Mouse (Mus musculus): Measurements from ENCODE around the gene Hras. TPM values are rescaled to one million over a fixed set of nuclear protein-coding genes. Genes with fewer than 3 reads are reported as not detected.

Hras gene
- polyA plus RNA-seq, 1 experiment: 29.0 TPM

- TF ChIP-seq CTCF (IDR thresholded peaks at IDR 0.05; ENCODE audit: extremely low read depth, insufficient read depth, insufficient read length, insufficient replicate concordance): no peak
- no peak for TF ChIP-seq POLR2A (IDR thresholded peaks at IDR 0.05; ENCODE audit: low read depth, low read length)
- no peaks in the 10 kb centered on the region for H3K36me3 ChIP-seq (ENCODE audit: control insufficient read depth, insufficient read depth, low read length)
- DNase-seq (ENCODE audit: low read depth in 1 of 2, low spot score in 2 of 2): no peak
- no peak overlapping the region for H3K4me3 ChIP-seq (ENCODE audit: extremely low read depth, insufficient read depth, insufficient read length)
- no peaks in the 10 kb centered on the region for H3K27me3 ChIP-seq (ENCODE audit: control insufficient read depth, insufficient read depth, low read length)
- no peak overlapping the region for H3K27ac ChIP-seq (ENCODE audit: insufficient read depth, low read length)
- WGBS: 89% methylated on average over 5 of the region's 5 CpGs
- H3K4me1 ChIP-seq (ENCODE audit: control insufficient read depth, insufficient read depth, insufficient read length): peaks cover 24% of the 10 kb centered on the region
Measured at GRCm38 (mm10) chr7:141218557-141219133, 24.8 kb upstream of the Hras start.

DNA sequence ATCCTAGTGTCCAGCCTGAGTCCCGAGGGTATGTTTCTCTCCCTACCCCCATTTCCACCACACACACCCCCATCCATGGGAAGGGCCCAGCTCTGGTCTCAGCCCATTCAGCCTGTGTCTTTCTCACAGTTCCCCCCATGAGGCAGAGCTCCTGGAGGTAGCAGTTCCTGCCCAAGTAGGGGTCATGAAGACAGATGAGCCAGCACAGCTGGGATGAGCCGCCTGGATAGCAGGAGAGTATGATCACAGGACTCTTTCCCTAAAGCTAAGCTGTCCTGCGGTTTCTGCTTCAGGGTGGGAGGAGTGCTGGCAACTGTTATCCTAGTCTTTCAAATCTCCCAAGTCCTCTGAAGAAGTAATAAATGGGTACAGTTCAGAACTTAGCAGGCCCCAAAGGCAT is 24.3 kb upstream of the Hras start:
- no peak for TF ChIP-seq CTCF (IDR thresholded peaks at IDR 0.05; ENCODE audit: extremely low read depth, insufficient read depth, insufficient read length, insufficient replicate concordance)
- TF ChIP-seq POLR2A (IDR thresholded peaks at IDR 0.05; ENCODE audit: low read depth, low read length): no peak
- Histone ChIP-seq H3K4me3 (ENCODE audit: extremely low read depth, insufficient read depth, insufficient read length) (no peak overlapping the region), H3K27me3 (ENCODE audit: control insufficient read depth, insufficient read depth, low read length) (no peaks in the 10 kb centered on the region; the same call in 1 of the 2 replicates), H3K36me3 (ENCODE audit: control insufficient read depth, insufficient read depth, low read length) (no peaks in the 10 kb centered on the region), H3K27ac (ENCODE audit: insufficient read depth, low read length) (no peak overlapping the region), H3K4me1 (ENCODE audit: control insufficient read depth, insufficient read depth, insufficient read length) (peaks cover 24% of the 10 kb centered on the region)
- WGBS: 88% methylated on average over 3 of the region's 3 CpGs
- no peak for DNase-seq (ENCODE audit: low read depth in 1 of 2, low spot score in 2 of 2)

DNA sequence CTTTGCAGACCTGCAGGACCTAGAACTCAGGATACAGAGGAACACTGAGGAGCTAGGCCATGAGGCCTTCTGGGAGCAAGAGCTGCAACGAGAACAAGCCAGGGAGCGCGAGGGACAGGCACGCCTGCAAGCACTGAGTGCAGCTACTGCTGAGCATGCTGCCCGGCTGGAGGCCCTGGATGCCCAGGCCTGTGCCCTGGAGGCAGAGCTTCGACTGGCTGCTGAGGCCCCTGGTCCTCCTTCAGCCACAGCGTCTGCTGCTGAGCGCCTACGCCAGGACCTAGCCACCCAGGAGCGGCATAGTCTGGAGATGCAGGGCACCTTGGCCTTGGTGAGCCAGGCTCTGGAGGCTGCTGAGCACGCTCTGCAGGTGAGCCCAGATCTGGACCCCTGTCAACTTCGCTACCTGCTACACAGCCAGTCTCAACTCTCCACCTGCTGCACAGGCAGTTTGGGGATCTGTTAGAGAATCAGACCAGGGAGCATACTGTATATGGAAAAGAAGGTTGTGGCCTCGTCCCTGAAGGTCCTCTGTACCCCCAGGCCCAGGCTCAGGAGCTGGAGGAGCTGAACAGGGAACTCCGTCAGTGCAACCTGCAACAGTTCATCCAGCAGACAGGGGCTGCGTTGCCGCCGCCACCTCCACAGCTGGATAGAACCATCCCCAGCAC is 23.7 kb upstream of the Hras start:
- DNase-seq (ENCODE audit: low read depth in 1 of 2, low spot score in 2 of 2): no peak
- TF ChIP-seq CTCF (IDR thresholded peaks at IDR 0.05; ENCODE audit: extremely low read depth, insufficient read depth, insufficient read length, insufficient replicate concordance): no peak
- no peak for TF ChIP-seq POLR2A (IDR thresholded peaks at IDR 0.05; ENCODE audit: low read depth, low read length)
- Histone ChIP-seq H3K4me1 (ENCODE audit: control insufficient read depth, insufficient read depth, insufficient read length) (peaks cover 24% of the 10 kb centered on the region), H3K4me3 (ENCODE audit: extremely low read depth, insufficient read depth, insufficient read length) (no peak overlapping the region), H3K27me3 (ENCODE audit: control insufficient read depth, insufficient read depth, low read length) (no peaks in the 10 kb centered on the region; the same call in 1 of the 2 replicates), H3K27ac (ENCODE audit: insufficient read depth, low read length) (no peak overlapping the region), H3K36me3 (ENCODE audit: control insufficient read depth, insufficient read depth, low read length) (no peaks in the 10 kb centered on the region)
- 95% methylated on average over 17 of the region's 17 CpGs for WGBS

DNA sequence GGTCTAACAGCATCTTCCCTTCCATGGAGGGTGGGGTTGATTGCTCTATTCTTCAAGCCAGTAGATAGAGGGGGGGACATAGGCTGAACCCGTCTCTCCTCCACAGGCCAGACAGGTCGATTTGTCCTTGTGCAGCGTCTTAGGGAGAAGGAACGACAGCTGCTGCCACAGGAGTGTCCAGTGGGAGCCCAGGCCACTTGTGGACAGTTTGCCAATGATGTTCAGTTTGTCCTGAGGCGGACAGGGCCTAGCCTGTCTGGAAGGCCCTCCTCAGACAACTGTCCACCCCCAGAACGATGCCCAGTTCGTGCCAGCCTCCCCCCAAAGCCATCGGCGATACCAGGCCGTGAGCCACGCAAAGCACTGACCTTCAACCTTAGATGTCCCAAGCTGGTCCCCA is 23.1 kb upstream of the Hras start:
- Histone ChIP-seq H3K27ac (ENCODE audit: insufficient read depth, low read length) (no peak overlapping the region), H3K36me3 (ENCODE audit: control insufficient read depth, insufficient read depth, low read length) (no peaks in the 10 kb centered on the region), H3K4me1 (ENCODE audit: control insufficient read depth, insufficient read depth, insufficient read length) (peaks cover 18% of the 10 kb centered on the region), H3K27me3 (ENCODE audit: control insufficient read depth, insufficient read depth, low read length) (no peaks in the 10 kb centered on the region; the same call in 1 of the 2 replicates), H3K4me3 (ENCODE audit: extremely low read depth, insufficient read depth, insufficient read length) (no peak overlapping the region)
- no peak for DNase-seq (ENCODE audit: low read depth in 1 of 2, low spot score in 2 of 2)
- no peak for TF ChIP-seq CTCF (IDR thresholded peaks at IDR 0.05; ENCODE audit: extremely low read depth, insufficient read depth, insufficient read length, insufficient replicate concordance)
- TF ChIP-seq POLR2A (IDR thresholded peaks at IDR 0.05; ENCODE audit: low read depth, low read length): no peak
- 94% methylated on average over 11 of the region's 11 CpGs for WGBS

DNA sequence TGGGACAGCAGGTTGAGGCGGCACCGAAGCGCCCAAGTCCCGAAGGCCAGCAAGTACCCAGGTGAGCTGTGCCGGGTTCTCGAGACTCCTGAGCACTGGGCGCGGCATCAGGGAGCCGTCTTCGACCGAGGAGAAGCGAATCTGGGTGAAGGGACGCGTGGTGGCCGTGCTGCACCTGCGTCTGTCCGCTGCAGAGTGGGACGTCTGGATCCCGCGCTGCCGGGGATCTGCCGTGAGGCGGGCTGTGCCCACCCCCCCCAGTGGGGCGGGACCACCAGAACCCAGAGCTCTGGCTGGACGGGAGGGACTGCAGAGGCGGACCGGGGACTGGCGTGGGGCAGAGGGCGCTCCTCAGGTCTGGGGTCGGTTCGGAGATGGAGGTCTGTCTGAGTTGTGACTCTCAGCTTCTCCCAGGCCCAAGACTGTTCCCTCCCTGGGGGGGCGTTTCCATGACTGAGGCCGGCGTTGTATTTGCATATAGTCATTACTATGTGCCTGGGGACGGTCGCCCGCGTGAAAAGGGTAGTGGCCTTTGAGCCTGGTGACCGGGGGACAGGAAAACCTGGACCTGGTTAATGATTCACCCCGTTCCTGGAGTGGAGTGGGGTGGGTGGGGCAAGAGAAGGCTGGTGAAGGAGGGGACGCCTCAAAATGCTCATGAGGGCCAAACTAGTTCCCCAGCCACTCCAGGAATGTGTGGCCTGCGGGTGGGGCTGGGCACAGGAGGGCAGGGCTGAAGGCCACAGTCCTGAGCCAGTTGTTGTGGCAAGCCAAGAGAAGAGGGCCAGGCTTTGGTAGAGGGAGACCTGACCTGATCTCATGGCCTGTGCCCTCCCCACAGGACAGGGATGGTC is 22.3 kb upstream of the Hras start:
- DNase-seq (ENCODE audit: low read depth in 1 of 2, low spot score in 2 of 2): peak in 1 of 2 experiments; percentile 50
- peaks cover 14% of the 10 kb centered on the region for H3K4me1 ChIP-seq (ENCODE audit: control insufficient read depth, insufficient read depth, insufficient read length)
- no peaks in the 10 kb centered on the region for H3K36me3 ChIP-seq (ENCODE audit: control insufficient read depth, insufficient read depth, low read length)
- TF ChIP-seq POLR2A (IDR thresholded peaks at IDR 0.05; ENCODE audit: low read depth, low read length): no peak
- no peak for TF ChIP-seq CTCF (IDR thresholded peaks at IDR 0.05; ENCODE audit: extremely low read depth, insufficient read depth, insufficient read length, insufficient replicate concordance)
- no peaks in the 10 kb centered on the region; the same call in 1 of the 2 replicates for H3K27me3 ChIP-seq (ENCODE audit: control insufficient read depth, insufficient read depth, low read length)
- H3K27ac ChIP-seq (ENCODE audit: insufficient read depth, low read length): peak overlapping the region; percentile 42
- H3K4me3 ChIP-seq (ENCODE audit: extremely low read depth, insufficient read depth, insufficient read length): peak overlapping the region; percentile 72
- 2% methylated on average over 42 of the region's 42 CpGs for WGBS

- Histone ChIP-seq H3K4me1 (ENCODE audit: control insufficient read depth, insufficient read depth, insufficient read length) (peaks cover 12% of the 10 kb centered on the region), H3K36me3 (ENCODE audit: control insufficient read depth, insufficient read depth, low read length) (no peaks in the 10 kb centered on the region), H3K4me3 (ENCODE audit: extremely low read depth, insufficient read depth, insufficient read length) (peak within 1 kb of the TSS; percentile 72), H3K27me3 (ENCODE audit: control insufficient read depth, insufficient read depth, low read length) (no peaks in the 10 kb centered on the region; the same call in 1 of the 2 replicates), H3K27ac (ENCODE audit: insufficient read depth, low read length) (peak within 1 kb of the TSS; percentile 78)
- WGBS: 7% methylated on average over 41 of the region's 41 CpGs
- peak; percentile 54; the same call in 1 of the 2 replicates for TF ChIP-seq POLR2A (IDR thresholded peaks at IDR 0.05; ENCODE audit: low read depth, low read length)
- TF ChIP-seq CTCF (IDR thresholded peaks at IDR 0.05; ENCODE audit: extremely low read depth, insufficient read depth, insufficient read length, insufficient replicate concordance): no peak
- DNase-seq (ENCODE audit: low read depth in 1 of 2, low spot score in 2 of 2): peak; percentile 93 to 98
Measured at GRCm38 (mm10) chr7:141215101-141215879, 21.5 kb upstream of the Hras start, which contains the start of gene Rassf7. Gene Rassf7 (plus strand): TSS chr7:141215860.
